Mouse (Mus musculus): ENCODE data around the gene Atp2a3.

DNA sequence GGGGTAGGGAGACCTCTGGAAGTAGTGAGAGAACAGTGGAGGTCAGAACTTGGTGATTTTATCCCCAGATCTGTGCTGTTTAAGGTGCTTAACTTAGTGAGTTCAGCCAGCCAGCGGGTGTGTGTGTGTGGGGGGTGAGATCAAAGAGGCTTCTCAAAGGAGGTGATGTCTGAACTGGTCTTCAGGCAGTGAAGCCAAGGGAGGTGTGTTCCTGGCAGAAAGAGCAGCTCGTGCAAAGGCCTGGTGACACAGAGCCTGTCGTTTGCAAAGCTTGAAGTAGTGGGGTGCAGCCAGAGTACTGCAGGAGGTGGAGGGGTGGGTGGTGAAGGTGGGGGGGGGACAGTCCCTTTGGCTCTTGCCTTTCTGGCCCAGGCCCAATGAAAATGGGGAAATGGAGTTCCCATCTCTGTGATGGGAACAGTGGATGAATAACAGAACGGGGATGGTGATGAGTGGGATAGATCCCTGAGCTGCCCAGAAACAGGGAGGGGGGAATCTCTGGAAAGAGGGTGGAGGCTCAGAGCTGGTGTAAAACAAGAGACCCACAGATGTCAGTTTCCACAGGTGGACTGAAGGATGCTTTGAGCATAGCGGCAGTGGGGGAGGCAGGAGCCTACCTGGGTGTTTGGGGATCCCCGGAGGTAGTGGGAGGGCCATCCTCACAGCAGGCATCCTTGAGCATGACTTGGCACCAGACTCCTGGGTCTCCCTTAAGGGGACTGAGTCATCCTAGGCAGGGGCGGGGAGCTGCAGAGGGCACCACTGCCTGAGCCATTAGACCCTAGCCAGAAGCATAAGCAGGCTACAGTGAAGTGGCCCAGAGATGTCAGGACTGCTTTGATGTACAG, 60.2 kb downstream of the Atp2a3 start:
- no peak for TF ChIP-seq POLR2A (IDR thresholded peaks at IDR 0.05; ENCODE audit: extremely low read depth, insufficient read depth, low read length)
- TF ChIP-seq CTCF (IDR thresholded peaks at IDR 0.05; ENCODE audit: extremely low read depth, insufficient read depth, low read length): no peak
